Mouse (Mus musculus) gastrocnemius, adult 18-20 months (tissue): ENCODE measurements around the gene Dab2. TPM values are rescaled to one million over a fixed set of nuclear protein-coding genes. Genes with fewer than 3 reads are reported as not detected.

Experiments
- DNase-seq: peaks from one replicate; pipeline ENCODE4 v3.0.0; 2021; ENCODE audit warnings: low spot score
- long read RNA-seq, 2 experiments: library from polyadenylated mRNA; stranded (forward); transcript quantifications; one replicate each; pipeline ENCODE4 v2.0.0; 2021
- total RNA-seq, 2 experiments: library from RNA; stranded (reverse); gene quantifications; 2 replicates each; pipeline ENCODE4 v1.2.3; 2021

Gene Dab2
- total RNA-seq, result 10 to 100 TPM in 1 of 2 experiments, 1 to 10 TPM in 1; 4.9 to 11.5 TPM
- long read RNA-seq, experiment 1, full-length matches to known transcripts, result 4 of 4 reads
- long read RNA-seq, experiment 1, partial matches to known transcripts, result 0 of 4 reads
- long read RNA-seq, experiment 1, other reads (novel, unspliced or antisense), result 0 of 4 reads
- long read RNA-seq, experiment 2, full-length matches to known transcripts, result 5 of 7 reads
- long read RNA-seq, experiment 2, partial matches to known transcripts, result 1 of 7 reads
- long read RNA-seq, experiment 2, other reads (novel, unspliced or antisense), result 1 of 7 reads

DNA sequence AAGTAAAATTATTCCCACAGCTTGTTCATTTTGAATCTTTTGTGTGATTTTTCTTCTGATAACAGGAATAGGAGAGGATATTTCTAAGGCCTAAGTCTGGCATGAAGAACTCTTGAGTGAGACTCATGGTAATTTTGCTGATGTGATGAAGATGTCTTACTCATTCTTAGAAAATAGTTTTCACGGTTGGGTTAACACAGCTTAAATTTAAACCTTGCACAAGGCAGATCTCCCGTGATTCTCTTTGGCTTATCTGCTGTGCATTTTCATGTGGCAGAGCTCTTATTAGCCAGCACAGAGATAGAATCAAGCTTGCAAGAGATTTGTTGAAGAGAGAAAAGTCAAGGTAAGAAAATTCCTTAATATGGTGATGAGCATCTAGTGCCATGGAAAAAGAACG is at the start of gene Dab2:
Gene Dab2, plus strand, starts transcription at position 235 of the 400 bp plus-strand sequence.
- no peak for DNase-seq

DNA sequence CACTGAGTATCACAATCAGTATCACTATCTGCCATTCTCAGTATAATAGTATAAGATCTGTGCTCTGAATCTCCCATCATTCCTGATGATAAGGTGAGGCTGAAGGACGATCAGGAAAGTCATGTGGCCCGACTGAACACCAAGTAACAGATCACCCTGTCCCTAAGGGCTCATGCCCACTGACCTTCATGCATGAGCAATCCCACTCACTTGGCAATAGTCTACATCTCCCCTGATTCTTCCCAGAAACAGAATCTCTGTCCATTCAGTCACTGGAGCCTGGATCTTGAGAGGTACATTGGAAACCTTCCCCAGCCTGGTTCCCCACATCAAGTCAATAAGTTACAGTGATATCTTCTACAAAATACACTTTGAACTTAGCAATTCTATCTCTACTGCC is 46.1 kb upstream of the Dab2 start:
- DNase-seq, result no peak

DNA sequence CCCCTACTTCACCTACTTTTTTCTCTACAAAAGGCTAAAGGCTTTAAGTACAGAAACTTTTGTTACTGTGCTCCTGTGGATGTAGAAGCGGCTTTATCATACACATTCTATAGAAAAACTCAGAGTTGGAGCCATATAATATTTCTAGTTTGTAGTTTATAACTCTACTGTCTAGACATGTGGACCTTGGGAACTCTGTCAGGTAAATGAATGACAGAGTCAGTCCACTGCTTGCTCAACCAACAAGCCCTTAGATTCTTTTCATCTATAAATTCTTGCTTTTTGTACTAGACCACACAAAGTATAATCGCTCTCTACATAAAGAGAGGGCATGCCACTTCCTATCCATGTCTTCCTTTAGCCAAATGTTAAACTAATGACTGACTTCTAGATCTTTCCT is 45.2 kb upstream of the Dab2 start:
- no peak for DNase-seq

DNA sequence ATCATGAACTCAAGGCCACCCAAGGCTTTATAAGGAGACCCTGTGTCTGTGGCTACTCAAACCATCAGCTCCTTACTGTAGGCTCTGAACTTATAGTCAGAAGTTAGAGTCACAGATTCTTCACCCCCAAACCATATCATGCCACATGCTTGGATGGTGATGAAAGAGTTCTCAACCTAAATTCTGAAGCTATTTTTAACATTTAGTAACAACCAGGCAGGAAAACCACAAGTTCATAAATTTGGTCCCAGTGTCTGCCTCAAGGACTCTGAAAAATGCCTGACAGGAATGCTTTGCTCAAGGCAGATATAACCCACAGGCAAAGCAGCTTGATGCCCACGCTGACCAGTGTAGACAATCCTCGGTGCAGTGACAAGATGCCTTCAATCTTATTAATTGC is 42.5 kb upstream of the Dab2 start:
- DNase-seq, result no peak

- DNase-seq, result no peak
These were observed 39.4 kb upstream of the Dab2 start for GRCm38 (mm10) chr15:6259957-6260740.

DNA sequence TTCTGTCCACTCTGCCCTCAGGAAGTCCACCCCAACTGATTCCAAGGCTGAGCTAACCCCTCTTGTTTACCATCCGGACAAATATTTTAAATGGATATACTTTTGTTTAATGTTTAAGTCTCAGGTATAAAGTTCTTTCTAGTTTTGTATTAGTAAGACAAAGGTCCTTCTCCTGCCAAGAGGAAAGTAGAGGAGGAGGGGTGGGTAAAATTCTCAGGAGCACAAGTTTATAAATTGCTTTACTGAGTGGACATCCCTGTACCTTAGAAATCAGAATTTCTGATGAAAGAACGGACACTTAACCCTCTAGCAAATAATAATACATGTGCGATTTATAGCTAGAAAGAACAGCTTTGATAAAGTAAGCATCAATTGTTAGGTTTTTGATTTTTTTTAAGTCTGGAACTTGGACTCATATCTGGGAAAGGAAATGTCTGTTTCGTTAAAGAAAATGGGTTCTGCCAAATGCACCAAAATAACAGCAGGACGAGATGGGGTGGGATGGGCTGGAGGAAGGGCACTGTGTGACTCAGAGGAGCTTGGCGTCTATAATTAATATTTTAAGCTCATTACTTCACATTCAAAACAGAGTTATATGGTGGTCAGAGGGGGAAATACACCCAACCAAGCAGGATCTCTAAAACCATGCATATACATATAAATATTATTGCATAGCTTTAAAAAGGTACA is 38.7 kb upstream of the Dab2 start:
- no peak for DNase-seq

DNA sequence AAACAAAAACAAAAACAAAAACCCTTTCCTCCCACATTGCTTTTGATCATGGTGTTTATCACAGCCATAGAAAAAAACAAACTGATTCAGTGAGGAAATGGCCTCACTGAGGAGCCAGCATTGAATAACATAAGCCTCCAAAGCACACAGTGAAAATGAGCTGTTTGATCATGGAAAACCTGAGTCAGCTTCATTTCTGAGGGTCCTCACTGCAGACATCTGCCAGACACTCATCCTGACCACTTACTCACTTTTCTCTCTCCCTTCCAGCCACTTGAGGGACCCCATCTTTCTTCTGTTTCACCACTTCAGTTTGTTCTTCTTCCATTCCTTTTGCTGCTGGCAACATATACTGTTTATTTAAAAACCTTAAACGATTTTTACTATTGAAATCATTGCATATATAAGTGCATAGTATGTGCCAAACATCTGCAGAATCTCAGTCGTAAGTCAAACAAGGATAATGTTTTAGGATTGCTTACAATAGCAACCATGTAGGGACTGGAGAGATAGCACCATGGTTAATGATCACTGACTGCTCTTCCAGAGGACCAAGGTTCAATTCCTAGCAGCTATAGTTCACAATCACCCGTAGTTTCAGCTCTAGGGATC is 32.3 kb upstream of the Dab2 start:
- no peak for DNase-seq

DNA sequence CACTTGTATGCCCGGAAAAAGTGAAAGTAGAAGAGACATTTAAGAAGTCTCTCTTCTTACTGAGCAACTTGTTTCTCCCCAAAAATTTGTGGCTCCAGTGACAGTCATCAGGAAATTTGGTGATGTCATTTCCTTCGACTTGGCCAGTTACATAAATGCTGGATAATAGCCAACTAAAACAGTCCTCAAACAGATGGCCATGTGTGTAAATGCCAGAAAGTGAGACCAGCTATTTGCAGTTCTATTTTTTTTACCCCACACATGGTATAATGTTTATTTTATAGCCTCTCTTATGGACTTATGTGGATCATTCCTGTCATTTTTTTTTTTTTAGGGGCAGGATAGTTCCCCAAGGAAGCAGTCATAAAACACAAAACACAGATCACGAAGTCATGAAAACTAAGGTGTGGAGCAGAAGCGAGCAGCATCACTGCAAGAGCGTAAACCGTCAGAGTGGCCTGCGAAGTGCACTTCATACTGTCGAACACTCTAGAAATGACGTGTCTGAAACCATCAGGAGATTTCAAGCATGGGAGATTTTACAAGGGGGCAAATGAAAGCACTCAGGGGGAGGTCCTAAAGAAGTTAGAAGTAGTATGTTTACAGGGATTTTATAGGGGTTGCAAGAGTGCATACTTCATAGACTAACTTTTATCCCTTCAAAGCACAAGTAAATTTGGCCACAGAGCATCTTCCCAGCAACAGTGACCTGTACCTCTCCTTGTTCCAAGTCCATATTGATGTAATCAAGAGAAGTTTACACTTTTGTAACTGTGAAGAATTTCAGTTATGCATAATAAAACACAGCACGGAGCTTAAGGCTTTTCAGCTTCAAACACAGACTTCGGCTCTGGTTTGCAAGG is 20.8 kb upstream of the Dab2 start:
- peak; percentile 45 for DNase-seq

GRCm38 (mm10) chr15:6280021-6280451 is 19.6 kb upstream of the Dab2 start:
- no peak for DNase-seq

DNA sequence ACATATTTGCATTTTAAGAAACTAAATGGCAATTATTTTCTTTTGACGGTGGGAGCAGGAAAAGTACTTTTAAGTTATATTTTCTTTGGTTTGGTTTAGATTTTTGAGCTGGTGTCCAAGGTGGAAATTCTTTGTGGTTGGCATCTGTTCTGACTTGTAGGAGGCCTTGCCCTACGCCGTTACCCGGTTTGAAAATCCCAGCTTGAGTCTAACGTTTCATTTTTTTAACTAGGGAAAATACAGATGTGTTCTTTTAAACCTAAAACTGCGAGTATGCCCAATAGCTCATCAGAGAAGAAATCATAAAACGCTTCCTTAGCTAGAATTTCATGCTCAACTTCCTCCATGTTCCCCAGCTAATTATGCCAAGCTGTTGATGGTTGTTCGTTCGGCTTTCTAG is 16.3 kb upstream of the Dab2 start:
- DNase-seq, result no peak

DNA sequence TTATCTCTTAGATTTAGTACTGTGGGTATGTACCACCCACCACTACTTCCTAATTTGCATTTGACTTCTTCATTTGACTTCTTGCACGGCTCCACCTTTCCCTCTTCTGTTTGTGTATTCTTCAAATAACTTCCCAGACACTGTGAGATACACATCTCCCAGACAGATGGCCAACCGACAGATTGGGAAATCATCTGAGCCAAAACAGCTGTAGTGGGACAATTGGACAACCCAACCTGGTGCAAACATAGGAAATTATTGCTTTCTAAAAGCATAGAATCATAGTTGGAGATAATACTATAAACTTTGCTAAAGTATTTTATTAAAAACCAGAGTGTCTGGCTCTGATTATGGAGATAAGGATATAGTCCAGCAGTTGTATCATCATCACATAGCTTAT is 3.5 kb upstream of the Dab2 start:
- DNase-seq, result no peak

- DNase-seq, result peak; percentile 19
These were observed 862 bp upstream of the Dab2 start for GRCm38 (mm10) chr15:6298726-6299125.

- no peak for DNase-seq
These were observed 2.6 kb downstream of the Dab2 start for GRCm38 (mm10) chr15:6302219-6302618.

GRCm38 (mm10) chr15:6303822-6304221 is 4.2 kb downstream of the Dab2 start:
- DNase-seq, result no peak

DNA sequence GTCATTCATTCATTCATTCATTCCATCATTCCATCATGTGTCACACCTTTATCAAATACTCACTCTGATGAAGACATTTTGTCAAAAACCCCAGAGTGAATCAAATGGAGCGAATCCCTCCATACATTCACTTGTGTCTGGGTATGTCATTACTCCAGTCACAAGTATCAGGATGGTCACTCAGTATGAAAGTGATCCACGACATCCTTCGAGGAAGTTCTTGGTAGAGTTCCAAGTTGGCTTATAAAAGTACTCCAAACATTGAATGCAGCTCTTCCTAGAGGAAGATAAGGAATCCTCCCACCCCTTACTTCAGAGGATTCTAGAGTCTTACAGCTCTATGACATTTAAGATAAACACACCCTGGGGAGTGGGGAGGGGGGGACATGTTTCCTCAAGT is 10.0 kb downstream of the Dab2 start:
- DNase-seq, result no peak

- DNase-seq, result no peak
These were observed 10.8 kb downstream of the Dab2 start for GRCm38 (mm10) chr15:6310417-6310816.

DNA sequence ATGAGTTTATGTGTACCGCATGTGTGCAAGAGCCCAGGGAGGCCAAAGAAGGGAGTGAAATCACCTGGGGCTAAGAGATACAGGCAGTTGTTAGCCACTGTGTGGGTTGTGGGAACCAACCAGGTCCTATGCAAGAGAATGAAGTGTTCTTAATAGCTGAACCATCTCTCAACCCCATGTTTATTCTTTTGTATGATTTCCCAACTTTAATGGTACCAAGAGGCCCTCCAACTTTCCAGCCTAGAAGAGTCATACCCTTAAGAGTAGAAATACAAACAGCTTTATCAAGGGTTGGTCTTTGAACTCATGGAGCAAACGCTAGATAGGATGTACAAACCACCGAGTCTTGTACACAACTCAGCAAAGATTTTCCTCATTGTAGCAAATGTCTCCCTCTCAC is 12.8 kb downstream of the Dab2 start:
- DNase-seq, result no peak

- no peak for DNase-seq
These were observed 19.8 kb downstream of the Dab2 start for GRCm38 (mm10) chr15:6319352-6319751.

- no peak for DNase-seq
These were observed 20.9 kb downstream of the Dab2 start for GRCm38 (mm10) chr15:6320501-6320900.

- no peak for DNase-seq
These were observed 21.7 kb downstream of the Dab2 start for GRCm38 (mm10) chr15:6321263-6321662.

DNA sequence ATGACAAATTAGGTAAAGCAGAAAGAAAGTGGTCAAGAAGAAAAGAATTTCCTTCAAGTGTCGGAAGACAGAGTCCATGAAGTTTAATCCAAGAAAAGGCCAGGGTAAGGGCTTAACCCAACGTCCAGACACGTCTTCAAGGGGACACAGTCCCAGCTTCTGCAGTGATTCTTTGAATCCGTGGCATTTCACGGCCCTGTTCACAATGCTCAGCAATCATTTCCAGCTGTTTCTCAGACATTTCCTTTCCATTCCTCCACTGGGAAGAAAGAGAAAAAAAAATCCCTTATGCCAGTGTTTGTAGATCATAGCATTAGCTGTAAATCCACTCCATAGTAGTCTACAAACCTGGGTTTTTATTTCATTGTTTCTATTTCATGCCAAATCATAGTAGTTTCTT is 22.7 kb downstream of the Dab2 start:
- no peak for DNase-seq
